Mouse (Mus musculus) erythroblast, embryonic 14.5 days (primary cell): ENCODE measurements at regions not wholly inside any gene's neighbourhood (a gene's known extent, or its start where the extent isn't known, plus 50 kb on each side); places are given as distances from the start of the nearest gene placed in this dataset.

ENCODE experiments used
- GATA1 ChIP-seq: IDR thresholded peaks from 2 replicates; pipeline ENCODE4 v1.6.1; 2012; ENCODE audit warnings: low read length, inconsistent platforms, mixed read lengths
- TAL1 ChIP-seq: IDR thresholded peaks from 3 replicates; pipeline ENCODE4 v1.6.1; 2012; ENCODE audit warnings: low read length, inconsistent platforms, mixed read lengths

GRCm38 (mm10) chr6:31632485-31632884 is 68.7 kb upstream of the Podxl start:
- TF ChIP-seq TAL1 (no peak), GATA1 (no peak)
